Comparison of ENCODE assay signal across 26 mouse cellular contexts in the genomic region with DNA sequence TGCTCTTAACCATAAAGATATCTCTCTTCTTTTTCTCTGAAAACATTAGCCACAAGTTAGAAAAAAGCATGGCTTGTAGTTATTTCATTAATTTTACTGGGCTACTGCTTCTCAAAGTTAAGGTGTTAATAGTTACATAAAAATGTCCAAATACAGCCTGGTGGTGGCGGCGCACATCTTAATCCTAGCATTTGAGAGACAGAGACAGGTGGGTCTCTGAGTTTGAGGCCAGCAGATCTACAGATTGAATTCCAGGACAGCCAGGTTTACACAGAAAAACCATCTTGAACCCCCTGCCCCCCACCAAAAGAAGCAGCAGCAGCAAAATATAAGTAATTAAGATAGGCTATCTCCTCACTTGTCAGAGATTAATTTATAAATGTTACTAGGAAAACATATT.
"Had no signal": no experiment of that assay in that cellular context is flagged by ENCODE, and none has a peak within 500 bp of the region (broad histone marks: within the 10 kb centered on the region; RNA-seq: fewer than 3 reads in every experiment).

No protein-coding gene starts in this region.

- H3K27me3 ChIP-seq: embryonic facial prominence, embryonic 12.5 days; embryonic facial prominence, embryonic 13.5 days; embryonic facial prominence, embryonic 15.5 days; forebrain, embryonic 12.5 days; forebrain, embryonic 13.5 days; forebrain, embryonic 15.5 days had no signal

- H3K4me1 ChIP-seq: embryonic facial prominence, embryonic 10.5 days; embryonic facial prominence, embryonic 12.5 days; embryonic facial prominence, embryonic 13.5 days; embryonic facial prominence, embryonic 15.5 days; forebrain, embryonic 10.5 days; forebrain, embryonic 12.5 days; forebrain, embryonic 13.5 days; forebrain, embryonic 15.5 days had no signal

- H3K27ac ChIP-seq: embryonic facial prominence, embryonic 10.5 days; embryonic facial prominence, embryonic 12.5 days; embryonic facial prominence, embryonic 13.5 days; embryonic facial prominence, embryonic 15.5 days; forebrain, embryonic 10.5 days; forebrain, embryonic 12.5 days; forebrain, embryonic 13.5 days; forebrain, embryonic 15.5 days; gastrocnemius, adult 2 months; heart, adult 2 months had no signal

- H3K4me2 ChIP-seq: embryonic facial prominence, embryonic 12.5 days; embryonic facial prominence, embryonic 13.5 days; embryonic facial prominence, embryonic 15.5 days; forebrain, embryonic 12.5 days; forebrain, embryonic 13.5 days; forebrain, embryonic 15.5 days had no signal

- H3K9ac ChIP-seq: embryonic facial prominence, embryonic 12.5 days; embryonic facial prominence, embryonic 13.5 days; embryonic facial prominence, embryonic 15.5 days; forebrain, embryonic 12.5 days; forebrain, embryonic 13.5 days; forebrain, embryonic 15.5 days; forebrain, postnatal 0 days had no signal

- H3K4me3 ChIP-seq: embryonic facial prominence, embryonic 10.5 days; embryonic facial prominence, embryonic 12.5 days; embryonic facial prominence, embryonic 13.5 days; embryonic facial prominence, embryonic 15.5 days; erythroblast, embryonic 14.5 days; forebrain, embryonic 10.5 days; forebrain, embryonic 12.5 days; forebrain, embryonic 13.5 days; forebrain, embryonic 15.5 days; gastrocnemius, adult 2 months; heart, adult 2 months had no signal

- DNase-seq: cerebellum, adult 8-10 months; cerebellum, adult 9-10 months; cerebellum, adult 9-11 months; cerebellum, postnatal 10 days; cerebellum, postnatal 14 days; cerebellum, postnatal 36 days; embryo, embryonic 11 days; forebrain, postnatal 0 days; gastrocnemius, adult 2 months; gastrocnemius, postnatal 10 days; gastrocnemius, postnatal 14 days; gastrocnemius, postnatal 25 days; gastrocnemius, postnatal 36 days; heart, adult 18-20 months; heart, adult 2 months had no signal

- ATAC-seq: forebrain, embryonic 13.5 days; forebrain, embryonic 14.5 days; forebrain, embryonic 15.5 days; forebrain, embryonic 16.5 days; forebrain, postnatal 0 days had no signal

- H3K9me3 ChIP-seq: embryonic facial prominence, embryonic 10.5 days; embryonic facial prominence, embryonic 12.5 days; embryonic facial prominence, embryonic 13.5 days; embryonic facial prominence, embryonic 15.5 days; forebrain, embryonic 10.5 days; forebrain, embryonic 12.5 days; forebrain, embryonic 13.5 days; forebrain, embryonic 15.5 days had no signal
